Mouse (Mus musculus): ENCODE data around the gene Snd1.

Gene Snd1

DNA sequence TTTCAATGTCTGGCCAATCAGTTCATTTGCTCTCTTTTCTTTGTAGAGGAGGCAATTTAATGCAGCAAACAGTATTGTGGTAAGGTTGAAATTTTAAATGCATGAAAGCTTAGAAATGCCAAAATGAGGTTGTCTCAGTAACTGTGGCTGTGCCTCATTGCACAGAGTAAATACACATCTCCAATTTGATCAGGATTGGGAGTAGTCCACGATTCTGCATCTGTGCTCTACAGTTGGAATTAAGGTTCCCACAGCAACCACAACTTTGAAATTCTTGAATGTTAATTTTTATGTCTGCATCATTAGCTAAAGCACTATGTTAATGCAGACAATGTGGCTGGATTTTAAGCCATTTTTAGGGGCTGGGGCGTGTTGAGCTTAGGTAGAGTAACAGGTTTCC, 72.0 kb downstream of the Snd1 start:
- DNase-seq (ENCODE audit: low spot score): no peak

DNA sequence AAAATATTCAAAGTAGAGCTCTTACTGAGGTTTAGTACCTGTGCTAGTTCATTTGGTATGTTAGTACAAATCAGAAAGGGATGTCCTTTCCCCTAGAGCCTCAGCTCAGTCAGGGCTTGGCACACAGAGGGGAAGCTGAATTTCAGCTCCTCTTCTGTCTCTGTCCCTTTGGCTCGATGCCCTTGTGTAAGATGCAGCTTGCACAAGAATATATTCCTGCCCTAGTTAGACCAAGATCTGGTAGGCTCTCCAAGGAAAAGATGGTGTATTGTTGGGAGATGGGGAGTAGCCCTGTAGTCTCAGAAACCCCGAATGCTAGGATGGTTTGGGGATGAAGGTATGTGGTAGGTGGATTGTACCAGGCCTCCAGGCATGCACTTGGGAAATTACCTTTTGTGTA, 74.4 kb downstream of the Snd1 start:
- no peak for DNase-seq (ENCODE audit: low spot score)

DNA sequence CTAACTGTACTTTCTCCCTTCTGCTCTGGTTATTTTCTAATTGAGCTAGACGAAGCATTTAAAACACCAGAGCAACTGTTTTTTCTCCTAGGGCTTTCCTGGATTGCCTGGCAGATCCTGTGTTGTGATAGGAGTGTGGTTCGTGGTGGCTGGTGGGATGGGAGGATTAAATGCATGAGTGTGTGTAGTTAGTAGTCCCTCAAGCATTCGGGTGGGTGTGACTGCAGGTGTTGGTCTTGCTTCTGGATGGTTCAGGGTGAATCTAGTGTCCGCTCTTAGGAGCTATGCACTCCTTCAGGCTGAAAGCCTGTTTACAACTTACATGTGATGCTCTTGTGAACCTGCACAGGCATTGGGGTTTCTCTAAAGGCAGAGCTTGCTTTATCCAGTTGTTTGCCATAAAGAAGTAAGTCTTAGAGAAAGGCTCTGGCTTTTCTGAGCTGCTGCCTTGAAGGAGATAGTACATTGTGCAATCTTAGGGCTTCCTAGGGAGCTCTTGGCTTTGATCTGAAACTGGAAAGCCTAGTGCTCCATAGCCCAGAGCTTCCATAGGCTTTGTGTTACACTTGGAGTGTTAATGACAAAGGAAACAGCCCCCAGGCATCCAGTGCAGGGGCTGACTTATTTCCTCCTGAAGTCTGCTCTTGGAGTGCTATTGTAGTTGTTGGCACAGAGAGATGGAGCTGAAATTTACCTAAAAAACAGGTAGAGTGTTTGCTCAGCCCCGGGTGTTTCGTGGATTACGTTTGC, 75.5 kb downstream of the Snd1 start:
- DNase-seq (ENCODE audit: low spot score): peak; percentile 17

DNA sequence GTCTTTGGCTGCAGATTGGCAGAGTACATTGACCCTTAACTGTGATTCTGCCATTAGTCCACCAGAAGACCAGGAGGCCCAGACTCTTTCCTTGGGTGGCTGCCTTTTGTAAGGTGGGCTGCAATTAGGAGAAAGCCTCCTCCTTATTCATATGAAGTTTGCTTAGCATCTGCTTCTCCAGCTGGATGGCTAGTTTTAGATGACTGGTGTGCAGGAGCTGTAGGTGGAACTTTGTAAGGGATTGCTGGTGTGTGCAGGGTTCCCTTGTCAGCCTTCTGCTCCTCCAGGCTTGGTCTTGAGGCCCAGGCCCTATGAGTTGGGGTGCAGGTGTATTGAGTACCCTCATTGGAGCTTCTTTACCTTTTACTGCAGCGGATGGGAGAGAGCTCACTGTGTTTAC, 79.5 kb downstream of the Snd1 start:
- no peak for DNase-seq (ENCODE audit: low spot score)

DNA sequence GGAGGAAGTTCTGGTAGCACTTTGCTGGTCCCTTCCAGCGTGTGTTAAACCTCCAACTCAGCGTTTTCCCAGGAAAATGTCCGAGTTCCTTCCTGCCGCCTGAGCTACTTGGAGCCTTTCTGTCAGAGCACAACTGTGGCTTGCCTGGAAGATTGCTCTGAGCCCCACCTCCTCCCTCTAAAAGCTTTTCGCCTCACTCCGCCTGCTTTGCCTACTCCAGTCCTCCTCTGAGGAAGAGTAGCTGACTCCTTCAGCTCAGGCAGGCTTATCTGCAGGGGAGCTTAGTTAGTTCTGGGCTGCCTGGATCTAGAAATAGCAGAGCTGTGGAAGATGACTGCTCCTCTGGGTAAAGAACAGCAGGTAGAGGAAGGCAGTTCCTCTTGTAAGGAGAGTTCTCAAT, 80.1 kb downstream of the Snd1 start:
- no peak for DNase-seq (ENCODE audit: low spot score)

DNA sequence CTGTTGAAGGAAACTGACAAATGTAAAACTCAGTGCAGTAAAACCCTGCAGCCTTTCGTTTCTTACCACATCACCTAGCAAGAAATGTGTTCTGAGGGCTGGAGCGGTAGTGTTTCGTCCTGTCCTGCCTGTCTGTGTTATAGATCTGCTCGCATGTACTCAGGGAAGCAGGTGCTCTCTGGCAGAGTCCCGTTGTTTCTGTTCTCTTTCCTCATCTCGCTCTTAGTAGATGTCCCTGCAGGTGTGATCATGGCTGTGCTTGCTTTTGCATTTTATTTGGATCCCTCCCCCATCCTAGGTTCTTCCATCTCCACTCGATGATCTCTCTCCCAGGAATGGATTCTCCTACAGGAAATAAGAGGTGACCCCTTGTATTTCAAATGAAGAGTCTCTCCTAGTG, 80.5 kb downstream of the Snd1 start:
- no peak for DNase-seq (ENCODE audit: low spot score)

DNA sequence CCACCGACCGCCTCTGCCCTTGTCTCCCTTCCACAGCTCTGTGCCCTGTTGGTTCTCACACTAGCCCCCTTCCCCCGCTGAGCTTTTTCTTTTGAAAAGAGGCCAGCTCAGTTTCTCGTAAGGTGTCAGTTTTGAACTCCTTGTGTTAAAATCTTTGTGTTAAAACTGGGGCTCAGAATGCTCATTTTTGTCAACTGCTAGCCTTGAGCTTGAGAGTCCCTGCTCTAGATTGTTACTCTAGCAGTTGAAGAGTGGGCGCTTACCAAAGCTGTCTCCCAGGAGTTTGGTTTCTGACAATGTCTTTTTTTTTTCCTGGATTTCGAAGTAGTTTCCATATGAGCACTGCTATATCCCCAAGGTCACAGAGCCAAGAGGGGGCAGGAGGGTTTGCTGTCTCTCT, 82.8 kb downstream of the Snd1 start:
- DNase-seq (ENCODE audit: low spot score): no peak

DNA sequence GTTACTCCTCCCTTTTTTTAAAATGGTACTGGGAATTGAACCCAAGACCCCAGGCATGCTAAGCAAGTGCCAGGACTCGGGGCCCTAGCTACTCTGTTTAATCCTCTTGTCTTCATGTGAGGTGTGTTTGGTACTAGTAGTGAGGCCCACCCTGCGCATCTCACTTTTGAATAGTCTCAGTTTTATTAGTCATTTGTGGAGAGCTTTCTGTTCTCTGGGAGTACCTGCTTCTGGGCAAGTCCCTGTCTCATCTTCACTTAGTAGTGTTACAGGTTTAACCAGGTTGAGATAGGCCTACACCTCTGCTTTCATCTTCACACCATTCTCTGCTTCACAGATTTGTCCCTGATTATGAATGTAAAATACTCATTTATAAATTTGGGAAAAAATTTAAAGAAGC, 84.5 kb downstream of the Snd1 start:
- no peak for DNase-seq (ENCODE audit: low spot score)

DNA sequence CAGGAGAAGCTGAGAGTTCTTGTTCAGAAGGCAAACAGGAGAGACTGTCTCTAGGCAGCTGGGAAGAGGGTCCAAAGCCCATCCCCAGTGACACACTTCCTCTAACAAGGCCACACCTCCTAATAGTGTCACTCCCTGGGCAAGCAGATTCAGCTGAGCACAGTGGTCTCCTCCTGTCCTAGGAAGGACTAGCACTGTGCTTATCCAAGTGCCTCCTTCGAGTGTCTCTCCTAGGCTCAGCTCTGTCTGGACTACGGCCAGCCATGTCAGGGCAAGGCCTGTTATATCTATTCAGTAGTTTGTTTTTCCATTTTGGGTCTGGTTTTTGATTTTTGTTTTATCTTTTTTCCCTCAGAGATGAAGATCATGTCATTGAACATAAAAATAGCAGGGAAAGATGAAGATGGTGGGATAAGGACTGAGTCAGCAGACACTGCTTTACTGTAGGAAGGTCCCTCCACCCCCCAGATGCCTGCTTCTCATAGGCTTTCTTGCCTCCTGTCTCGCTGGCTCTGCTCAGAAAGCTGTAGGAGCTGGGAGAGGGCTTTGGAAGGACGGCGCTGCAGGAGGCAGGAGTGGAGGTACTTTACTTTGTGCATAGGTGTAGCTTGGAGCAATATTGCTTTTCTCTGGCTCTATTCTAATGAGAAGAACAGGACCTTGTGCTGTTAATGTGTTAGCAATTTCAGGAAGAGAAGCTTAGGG, 86.5 kb downstream of the Snd1 start:
- DNase-seq (ENCODE audit: low spot score): no peak

DNA sequence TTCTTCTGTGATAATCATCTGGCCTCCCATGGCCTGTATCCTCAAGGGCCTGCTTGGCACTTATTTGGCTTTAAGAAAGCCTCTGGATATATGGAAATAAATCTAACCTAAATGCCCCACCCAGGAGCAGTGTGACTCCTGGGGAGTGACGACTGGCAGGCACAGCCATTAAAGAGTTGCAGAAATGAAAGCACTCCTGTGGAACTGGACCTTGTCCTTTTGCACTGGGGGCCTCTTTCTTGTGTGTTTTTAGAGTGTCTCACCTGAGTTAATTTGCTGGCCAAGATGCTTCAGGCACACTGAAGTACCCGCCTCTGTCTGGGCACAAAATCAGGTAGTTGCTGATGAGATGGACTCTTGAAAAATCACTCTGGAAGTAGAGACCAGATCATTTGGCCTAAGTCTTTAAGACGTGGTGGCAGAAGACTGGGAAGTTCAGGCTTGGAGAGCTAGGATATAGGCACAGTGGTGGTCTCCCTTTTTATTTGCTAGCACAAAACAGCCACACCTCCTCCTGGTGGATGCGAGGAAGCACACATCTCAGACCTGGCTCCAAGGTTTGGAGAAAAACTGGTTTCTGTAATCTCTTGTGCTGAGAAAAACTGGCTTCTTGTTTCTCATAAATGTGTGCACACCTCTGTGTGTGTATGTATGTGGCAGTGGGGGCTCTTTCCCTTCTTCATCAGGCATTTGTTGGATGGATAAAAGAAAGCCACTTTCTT, 87.5 kb downstream of the Snd1 start:
- DNase-seq (ENCODE audit: low spot score): no peak

DNA sequence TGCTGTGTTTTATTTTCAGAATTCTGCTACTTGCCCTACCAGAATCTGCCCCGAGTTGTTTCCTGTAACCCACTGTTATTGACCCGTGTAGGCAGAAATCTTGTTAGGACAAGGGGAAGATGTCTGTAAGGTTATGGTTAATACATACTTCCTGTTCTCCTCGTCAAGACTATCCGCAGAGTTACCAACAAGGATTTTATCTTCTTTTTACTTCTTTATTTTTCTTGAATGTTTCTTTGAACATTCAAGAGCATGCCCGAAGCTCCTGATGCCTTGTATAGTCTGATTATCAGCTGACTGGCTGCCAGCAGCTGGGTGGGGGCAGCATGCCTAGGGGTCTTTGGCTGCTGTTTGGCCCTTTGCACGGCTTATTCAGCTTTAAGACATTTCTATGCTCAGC, 93.0 kb downstream of the Snd1 start:
- DNase-seq (ENCODE audit: low spot score): no peak

DNA sequence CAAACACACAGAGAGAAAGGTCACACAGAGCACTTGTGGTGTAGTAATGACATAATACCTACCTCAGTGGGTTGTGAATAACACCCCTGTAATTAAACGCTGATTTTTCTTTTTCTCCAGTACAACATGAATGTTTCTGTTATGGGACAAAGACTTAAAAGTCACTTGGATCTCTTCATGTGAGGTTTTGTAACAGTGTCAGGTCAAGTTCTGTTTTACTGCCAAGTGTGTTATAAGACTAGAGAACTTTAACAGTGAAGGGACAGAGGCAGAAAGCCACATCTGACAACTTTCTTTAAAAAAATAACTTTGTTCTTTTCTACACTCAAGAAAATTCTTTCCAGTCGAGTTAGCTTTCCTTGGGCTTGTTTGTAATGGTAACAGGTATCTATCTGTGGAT, 97.0 kb downstream of the Snd1 start:
- DNase-seq (ENCODE audit: low spot score): no peak

DNA sequence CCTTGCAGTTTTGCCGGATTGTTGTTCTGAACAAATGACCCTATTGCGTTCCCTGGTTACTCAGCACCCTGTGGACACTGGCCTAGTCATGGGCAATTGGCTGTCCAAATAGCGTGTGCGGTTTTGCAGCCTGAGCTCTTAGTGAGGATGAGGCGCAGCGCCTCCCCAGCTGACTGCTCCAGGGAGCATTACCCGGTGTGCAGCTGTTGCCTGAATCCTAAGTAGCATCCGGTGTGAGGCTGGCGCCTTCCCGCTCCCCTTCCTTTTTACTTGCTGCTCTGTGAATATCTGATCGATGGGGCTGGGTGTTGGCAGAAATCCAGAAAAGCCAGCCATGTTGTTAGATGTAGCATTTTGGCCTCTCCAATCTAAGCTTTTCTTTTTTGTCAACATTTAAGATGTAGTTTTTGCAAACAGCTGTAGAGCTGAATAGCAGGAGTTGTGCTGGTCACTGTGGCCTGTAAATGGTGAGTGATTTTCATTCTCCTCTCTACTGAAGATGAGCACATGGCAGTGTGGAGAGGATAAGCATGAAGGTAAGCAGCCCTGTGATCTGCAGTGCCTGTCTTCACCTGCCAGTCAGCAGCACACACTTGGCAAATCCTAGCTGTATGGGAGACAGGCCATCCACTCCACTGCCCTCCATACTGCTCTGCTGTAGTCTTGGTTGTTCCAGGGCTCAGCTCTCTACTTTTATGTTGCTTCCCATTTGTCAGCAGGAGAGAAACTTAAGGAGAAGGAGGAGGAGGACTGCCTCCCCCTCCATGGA, 98.2 kb downstream of the Snd1 start:
- peak; percentile 53 for DNase-seq (ENCODE audit: low spot score)

DNA sequence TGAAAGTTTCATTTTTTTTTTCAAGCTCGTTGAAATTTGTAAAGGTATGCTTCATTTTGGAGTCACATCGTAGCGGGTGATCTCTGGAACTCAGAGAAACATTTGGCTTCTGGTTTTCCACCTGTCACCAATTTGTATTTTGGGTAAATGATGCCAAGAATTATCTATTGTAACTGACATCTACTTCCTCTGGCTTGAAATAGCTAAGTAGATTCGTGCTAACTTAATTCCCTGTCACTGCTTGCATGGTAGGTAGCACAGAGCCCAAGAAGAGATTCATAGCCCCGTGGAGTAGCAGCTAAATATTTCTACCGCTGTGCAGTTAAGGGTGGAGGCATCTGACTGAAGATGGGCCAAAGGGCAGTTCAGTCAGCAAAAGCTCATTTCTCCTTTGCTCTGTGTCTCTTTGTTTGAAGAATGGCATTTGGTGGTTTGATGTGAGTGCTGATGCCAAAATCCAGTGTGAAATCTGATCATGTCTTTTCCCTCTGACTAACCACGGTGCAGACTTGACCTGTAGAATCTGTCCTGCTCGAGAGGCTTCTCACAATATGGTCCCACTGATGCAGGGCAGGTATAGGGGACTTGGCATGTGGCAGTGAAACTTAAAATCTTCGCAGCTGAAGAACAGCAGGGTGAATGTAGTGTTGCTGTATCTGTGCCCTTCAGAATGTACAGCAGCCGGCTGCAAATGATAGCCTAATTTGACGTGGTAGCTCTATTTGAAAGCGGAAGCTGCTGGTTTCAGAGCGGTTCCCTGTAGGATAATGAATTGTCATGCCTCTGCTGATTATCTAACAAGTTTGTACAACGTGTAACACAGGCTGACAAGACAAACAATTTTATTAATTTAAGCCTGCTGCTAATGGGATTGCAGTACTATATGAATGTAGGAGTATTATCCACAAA, 101.7 kb downstream of the Snd1 start:
- DNase-seq (ENCODE audit: low spot score): peak; percentile 48

DNA sequence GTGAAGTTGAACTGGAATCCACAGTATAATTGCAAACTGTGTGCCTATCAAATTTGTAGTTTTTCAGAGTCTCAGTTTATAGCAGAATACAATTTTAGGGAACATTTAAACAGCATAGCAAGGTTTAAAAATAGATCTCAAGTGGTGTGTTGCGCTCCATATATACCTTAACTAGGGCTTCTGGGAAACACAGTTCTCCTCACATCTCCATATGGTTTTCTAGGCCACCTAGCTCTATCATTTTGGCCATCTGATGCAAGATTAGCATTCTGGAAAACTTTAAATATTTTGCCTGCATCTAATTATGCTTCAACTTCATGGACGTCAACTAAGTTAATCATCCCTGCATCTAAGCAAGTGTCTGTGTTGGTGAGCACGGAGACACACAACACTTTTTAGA, 107.9 kb downstream of the Snd1 start:
- no peak for DNase-seq (ENCODE audit: low spot score)

DNA sequence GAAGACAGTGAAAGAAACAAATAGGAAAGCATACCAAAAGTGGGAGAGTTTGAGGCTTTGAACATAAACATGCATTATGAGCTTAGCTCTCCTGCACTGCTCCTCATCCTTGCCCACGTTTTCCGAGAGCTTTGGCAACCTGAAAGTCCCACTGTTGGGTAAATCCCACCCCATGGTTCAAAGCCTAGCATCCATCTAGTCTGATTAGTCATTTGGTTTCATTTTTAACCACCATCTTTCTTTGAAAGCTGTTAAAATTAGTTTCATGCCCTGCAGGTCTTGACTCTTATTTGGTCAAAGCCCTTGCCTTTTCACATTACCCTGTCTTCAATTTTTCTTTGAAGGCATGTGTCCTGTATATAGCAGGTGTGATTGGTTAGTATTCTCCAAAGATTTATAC, 108.5 kb downstream of the Snd1 start:
- DNase-seq (ENCODE audit: low spot score): no peak

DNA sequence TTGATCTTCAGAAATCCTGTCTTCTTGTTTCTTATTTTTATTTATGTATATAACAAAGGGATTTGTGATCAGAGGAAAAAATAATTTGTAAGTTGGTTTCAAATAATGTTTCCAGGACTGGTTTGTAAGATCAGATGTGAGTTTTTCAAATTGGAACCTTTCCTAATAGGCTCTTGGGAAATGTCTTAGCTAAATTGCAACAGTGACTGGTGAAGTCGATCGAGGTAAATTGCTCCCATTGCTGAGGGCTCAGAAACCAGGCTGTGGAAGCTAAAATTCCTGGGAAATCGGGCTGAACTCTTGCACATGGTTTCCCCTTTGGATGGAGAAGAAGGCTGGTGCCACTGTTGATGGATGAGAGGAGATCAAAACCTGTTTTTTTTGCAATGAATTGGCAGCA, 111.9 kb downstream of the Snd1 start:
- no peak for DNase-seq (ENCODE audit: low spot score)

DNA sequence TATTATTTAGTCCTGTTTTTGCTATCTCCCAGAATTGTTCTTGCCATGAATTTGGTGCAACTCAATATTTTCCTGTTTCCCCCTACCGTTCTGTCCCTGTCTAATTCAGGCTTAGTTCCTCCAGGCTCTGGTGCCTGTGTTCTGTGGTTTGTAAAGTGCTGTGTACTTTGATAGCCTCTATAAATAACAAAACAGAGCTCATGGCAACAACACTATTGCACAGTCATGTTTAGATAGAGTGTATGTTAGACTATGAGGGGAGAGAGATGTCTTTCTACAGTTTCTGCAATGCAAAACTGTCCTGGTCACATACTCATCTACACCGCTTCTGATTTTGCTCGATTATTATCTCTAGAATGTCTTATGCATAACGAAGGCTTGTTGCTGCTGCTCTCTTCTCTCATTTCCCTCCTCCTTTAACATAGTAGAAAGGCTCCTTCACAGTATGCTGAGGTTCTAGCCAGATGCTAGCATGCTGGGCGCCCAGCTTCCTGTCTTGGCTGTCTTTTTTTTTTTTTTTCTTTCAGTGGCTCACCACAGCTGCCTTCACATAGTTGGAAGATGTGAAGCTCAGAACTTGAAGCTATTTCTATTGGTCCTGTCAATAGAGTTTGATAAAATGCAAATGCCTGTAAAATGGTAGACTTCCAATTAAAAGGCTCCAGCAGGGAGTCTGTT, 113.7 kb downstream of the Snd1 start:
- DNase-seq (ENCODE audit: low spot score): no peak

DNA sequence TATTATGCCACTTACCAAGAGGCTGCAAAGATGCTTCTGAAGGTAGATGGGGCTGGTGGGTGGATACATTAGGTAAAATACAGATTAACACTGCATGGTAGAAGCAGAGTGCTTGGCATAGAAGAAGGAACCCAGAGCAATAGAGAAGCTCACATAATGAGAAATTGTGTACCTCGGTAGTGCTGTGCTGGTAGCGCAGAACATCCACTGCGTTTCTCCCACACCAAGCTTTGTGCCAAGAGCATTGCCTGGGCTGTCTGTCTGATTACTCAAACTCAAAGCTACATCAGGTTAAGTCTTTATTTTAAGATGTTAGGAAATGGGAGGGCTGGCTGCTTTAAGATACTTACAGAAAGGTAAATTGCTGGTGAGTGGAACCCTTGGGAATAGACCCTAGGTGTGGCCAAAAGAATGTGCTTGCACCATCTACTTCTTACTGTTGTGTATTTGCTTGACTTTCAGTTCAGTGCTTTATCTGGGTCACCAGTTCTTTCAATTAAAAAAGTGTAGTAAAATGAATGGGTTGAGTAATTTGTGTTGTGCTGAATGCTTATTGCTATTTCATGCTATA, 117.5 kb downstream of the Snd1 start:
- no peak for DNase-seq (ENCODE audit: low spot score)

DNA sequence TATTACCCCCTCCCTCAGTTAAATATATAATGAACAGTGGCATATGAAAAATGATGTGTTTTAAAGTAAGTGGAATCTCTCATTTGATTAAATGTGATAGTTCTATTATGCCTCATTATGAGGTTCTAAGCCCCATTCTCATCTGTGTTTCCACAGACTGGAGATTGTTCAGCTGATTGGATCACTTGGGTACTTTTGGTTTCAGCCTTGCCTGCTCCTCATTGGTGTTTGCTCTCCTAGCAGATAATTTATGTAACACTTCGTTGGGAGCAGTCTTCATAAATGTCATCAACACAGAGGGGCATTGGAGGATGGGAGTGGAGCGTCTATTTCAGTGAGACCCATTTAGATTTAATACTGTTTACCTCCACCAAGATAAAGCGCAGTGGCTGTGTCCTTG, 118.8 kb downstream of the Snd1 start:
- no peak for DNase-seq (ENCODE audit: low spot score)

DNA sequence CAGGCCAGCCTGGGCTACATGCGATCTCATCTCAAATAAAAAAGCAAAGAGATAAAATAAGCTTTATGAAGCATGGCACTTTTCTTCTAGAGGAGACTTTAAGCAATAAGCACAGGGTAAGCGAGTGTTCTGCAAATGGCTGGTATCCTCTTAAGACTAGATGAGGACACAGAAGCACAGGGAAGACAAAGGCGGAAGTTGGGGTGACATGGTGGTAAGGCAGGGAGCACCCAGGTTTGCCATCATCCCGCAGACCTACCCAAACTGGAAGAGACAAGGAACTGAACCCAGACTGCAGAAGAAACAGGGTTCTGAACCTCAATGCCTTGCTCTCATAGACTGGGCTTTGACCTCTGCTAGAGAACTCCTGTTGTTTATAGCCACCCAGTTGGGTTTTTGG, 119.8 kb downstream of the Snd1 start:
- no peak for DNase-seq (ENCODE audit: low spot score)

Measured in MN1 (cell line).